Mouse (Mus musculus) MEL (cell line): ENCODE measurements around the gene Arhgef1.

Source experiments
- CTCF ChIP-seq, 3 experiments: IDR thresholded peaks in 2 of 3; conservative IDR thresholded peaks in 1 of 3; 2 replicates each; pipeline ENCODE4 v1.5.1; 2011 to 2012; ENCODE audit warnings: low read length in 3 of 3, low read depth in 2 of 3, mild to moderate bottlenecking in 2 of 3, improper control_type of control experiment in 1 of 3, inconsistent platforms in 1 of 3, mixed read lengths in 1 of 3, moderate library complexity in 1 of 3; ENCODE audit not compliant: control insufficient read depth in 1 of 3, insufficient read depth in 1 of 3, poor library complexity in 1 of 3, severe bottlenecking in 1 of 3
- EP300 ChIP-seq, 2 experiments: IDR thresholded peaks; 2 replicates each; pipeline ENCODE4 v1.6.1; 2011; ENCODE audit warnings: improper control_type of control experiment in 2 of 2, low read length in 2 of 2, low read depth in 1 of 2, mild to moderate bottlenecking in 1 of 2
- HCFC1 ChIP-seq: IDR thresholded peaks from 2 replicates; pipeline ENCODE4 v1.6.1; 2012; ENCODE audit warnings: low read depth, mild to moderate bottlenecking, inconsistent platforms, low read length, improper control_type of control experiment, moderate library complexity
- JUND ChIP-seq: IDR thresholded peaks from 2 replicates; pipeline ENCODE4 v1.6.1; 2011; ENCODE audit warnings: low read depth, mild to moderate bottlenecking, improper control_type of control experiment, low read length
- MEF2A ChIP-seq: IDR thresholded peaks from 2 replicates; pipeline ENCODE4 v1.6.1; 2014; ENCODE audit warnings: low read depth, mild to moderate bottlenecking, inconsistent platforms, low read length, improper control_type of control experiment; ENCODE audit not compliant: poor library complexity, insufficient replicate concordance, severe bottlenecking; ENCODE audit errors: extremely low read depth
- MYC ChIP-seq: IDR thresholded peaks from 2 replicates; pipeline ENCODE4 v1.6.1; 2011; ENCODE audit warnings: low read depth, mild to moderate bottlenecking, low read length, improper control_type of control experiment, moderate library complexity
- POLR2A ChIP-seq, 2 experiments: IDR thresholded peaks; 2 replicates each; pipeline ENCODE4 v1.6.1; 2011 to 2012; ENCODE audit warnings: low read length in 2 of 2, mild to moderate bottlenecking in 2 of 2, control low read depth in 1 of 2, improper control_type of control experiment in 1 of 2, low read depth in 1 of 2, moderate library complexity in 1 of 2; ENCODE audit not compliant: control insufficient read depth in 1 of 2, insufficient read depth in 1 of 2, poor library complexity in 1 of 2
- POLR2AphosphoS2 ChIP-seq: IDR thresholded peaks from 2 replicates; pipeline ENCODE4 v1.6.1; 2011; ENCODE audit warnings: low read length, improper control_type of control experiment
- SIN3A ChIP-seq: IDR thresholded peaks from 2 replicates; pipeline ENCODE4 v1.6.1; 2012; ENCODE audit warnings: low read length, improper control_type of control experiment, inconsistent platforms
- SMC3 ChIP-seq: IDR thresholded peaks from 2 replicates; pipeline ENCODE4 v1.6.1; 2011; ENCODE audit warnings: low read depth, low read length, improper control_type of control experiment
- UBTF ChIP-seq: IDR thresholded peaks from 2 replicates; pipeline ENCODE4 v1.6.1; 2012; ENCODE audit warnings: low read depth, mild to moderate bottlenecking, inconsistent platforms, low read length, improper control_type of control experiment, moderate library complexity, borderline replicate concordance; ENCODE audit not compliant: insufficient read depth
- USF1 ChIP-seq: IDR thresholded peaks from 2 replicates; pipeline ENCODE4 v1.6.1; 2014; ENCODE audit warnings: low read depth, mild to moderate bottlenecking, inconsistent platforms, low read length, improper control_type of control experiment, moderate library complexity
- ZMIZ1 ChIP-seq: IDR thresholded peaks from 2 replicates; pipeline ENCODE4 v1.6.1; 2012; ENCODE audit warnings: low read depth, mild to moderate bottlenecking, inconsistent platforms, low read length, improper control_type of control experiment, moderate library complexity

GRCm38 (mm10) chr7:24891241-24892124, 11.2 kb upstream of the Arhgef1 start:
- TF ChIP-seq CTCF (IDR thresholded peaks at IDR 0.05 in 2 of 3, conservative IDR thresholded peaks at IDR 0.05 in 1 of 3; ENCODE audit: control insufficient read depth in 1 of 3, insufficient read depth in 1 of 3, low read depth in 2 of 3, low read length in 3 of 3, poor library complexity in 1 of 3, severe bottlenecking in 1 of 3) (no peak), EP300 (IDR thresholded peaks at IDR 0.05; ENCODE audit: low read depth in 1 of 2, low read length in 2 of 2) (no peak), HCFC1 (no peak), MEF2A (no peak), UBTF (no peak), MYC (no peak), SMC3 (no peak), JUND (no peak), POLR2A (IDR thresholded peaks at IDR 0.05; ENCODE audit: control insufficient read depth in 1 of 2, insufficient read depth in 1 of 2, low read depth in 1 of 2, low read length in 2 of 2, poor library complexity in 1 of 2) (peak in 1 of 2 experiments; percentile 30; a peak in 2 of 4 replicates), ZMIZ1 (no peak), SIN3A (no peak), USF1 (no peak), POLR2AphosphoS2 (no peak)
